Mouse (Mus musculus) liver, embryonic 11.5 days (tissue): ENCODE measurements around the gene Bcar3. TPM values are rescaled to one million over a fixed set of nuclear protein-coding genes. Genes with fewer than 3 reads are reported as not detected.

Experiments
- ATAC-seq: fragments of 200-750 bp; cut with Nextera tagmentation; replicated peaks from 2 replicates; pipeline ENCODE4 v1.8.0; 2017; ENCODE audit warnings: moderate number of reproducible peaks, mild to moderate bottlenecking, moderate TSS enrichment, moderate library complexity; ENCODE audit not compliant: low FRiP score
- DNase-seq: peaks from one replicate; pipeline ENCODE4 v3.0.0-alpha.2; 2017; ENCODE audit warnings: low spot score
- H3K27ac ChIP-seq: fragments of 300-500 bp; sonication (generic); 2 replicates; pipeline ENCODE4 v1.5.1; 2014; ENCODE audit warnings: mild to moderate bottlenecking, low read depth, low read length, control low read depth
- H3K27me3 ChIP-seq: fragments of 300-500 bp; sonication (generic); replicated peaks from 2 replicates; pipeline ENCODE4 v1.6.1; 2014; ENCODE audit warnings: low read length, mixed read lengths; ENCODE audit not compliant: control insufficient read depth, insufficient read depth
- H3K36me3 ChIP-seq: fragments of 300-500 bp; sonication (generic); 2 replicates; pipeline ENCODE4 v1.6.1; 2014; ENCODE audit warnings: mild to moderate bottlenecking, low read length, moderate library complexity, mixed read lengths; ENCODE audit not compliant: control insufficient read depth, insufficient read depth
- H3K4me1 ChIP-seq: fragments of 300-500 bp; sonication (generic); replicated peaks from 2 replicates; pipeline ENCODE4 v1.6.1; 2014; ENCODE audit warnings: low read length, mixed read lengths; ENCODE audit not compliant: control insufficient read depth, insufficient read depth
- H3K4me2 ChIP-seq: fragments of 300-500 bp; sonication (generic); 2 replicates; pipeline ENCODE4 v1.6.1; 2014; ENCODE audit warnings: mild to moderate bottlenecking, control low read depth, moderate library complexity
- H3K4me3 ChIP-seq: fragments of 300-500 bp; sonication (generic); 2 replicates; pipeline ENCODE4 v1.5.1; 2014; ENCODE audit warnings: low read depth, low read length, control low read depth
- H3K9ac ChIP-seq: fragments of 300-500 bp; sonication (generic); 2 replicates; pipeline ENCODE4 v1.6.1; 2014; ENCODE audit warnings: low read depth, low read length, control low read depth
- H3K9me3 ChIP-seq: fragments of 300-500 bp; sonication (generic); 2 replicates; pipeline ENCODE4 v1.6.1; 2016; ENCODE audit warnings: low read length, inconsistent platforms, mixed read lengths; ENCODE audit not compliant: control insufficient read depth
- WGBS: fragments of 180-500 bp; shearing (Covaris S2); extraction: QIAGEN DNeasy Blood & Tissue Kit; methylation state at CpG from one replicate; pipeline ENCODE4 v1.1.7; 2014; 5-methylcytosine and 5-hydroxymethylcytosine counted together
- polyA plus RNA-seq: library from polyadenylated mRNA; unstranded; fragments of >200 nt; fragmentation: Nextera tagmentation; extraction: Ambion mirVana; gene quantifications from 2 replicates; pipeline ENCODE4 v1.2.1, GENCODE M21; 2014

Gene Bcar3
- polyA plus RNA-seq, 1 experiment from 2014 or later = 10.1 TPM

GRCm38 (mm10) chr3:122405203-122405956, 111.4 kb downstream of the Bcar3 start:
- Histone ChIP-seq H3K9ac (no peak overlapping the region), H3K4me1 (peaks cover 10% of the 10 kb centered on the region), H3K36me3 (no peaks in the 10 kb centered on the region), H3K4me2 (no peak overlapping the region), H3K9me3 (no peaks in the 10 kb centered on the region), H3K4me3 (no peak overlapping the region), H3K27me3 (no peaks in the 10 kb centered on the region), H3K27ac (no peak overlapping the region)
- no peak for DNase-seq
- 39% methylated on average over 8 of the region's 8 CpGs for WGBS
- no peak for ATAC-seq

GRCm38 (mm10) chr3:122406416-122406815, 112.5 kb downstream of the Bcar3 start:
- no peak overlapping the region for H3K4me3 ChIP-seq
- H3K36me3 ChIP-seq = no peaks in the 10 kb centered on the region
- ATAC-seq (no peak), DNase-seq (no peak)
- H3K27ac ChIP-seq = no peak overlapping the region
- peaks cover 10% of the 10 kb centered on the region for H3K4me1 ChIP-seq
- WGBS = 60% methylated on average over 8 of the region's 8 CpGs
- H3K27me3 ChIP-seq = no peaks in the 10 kb centered on the region
- H3K9ac ChIP-seq = no peak overlapping the region
- no peaks in the 10 kb centered on the region for H3K9me3 ChIP-seq
- no peak overlapping the region for H3K4me2 ChIP-seq

GRCm38 (mm10) chr3:122407757-122408156, 113.8 kb downstream of the Bcar3 start:
- Histone ChIP-seq H3K4me2 (no peak overlapping the region), H3K4me3 (no peak overlapping the region), H3K9ac (no peak overlapping the region), H3K4me1 (no peaks in the 10 kb centered on the region; the same call in 1 of the 2 replicates), H3K36me3 (no peaks in the 10 kb centered on the region), H3K27me3 (peaks cover 6% of the 10 kb centered on the region; the same call in 1 of the 2 replicates), H3K27ac (no peak overlapping the region), H3K9me3 (no peaks in the 10 kb centered on the region)
- DNase-seq (no peak), ATAC-seq (no peak)
- WGBS = 79% methylated on average over 6 of the region's 6 CpGs

- H3K9me3 ChIP-seq = no peaks in the 10 kb centered on the region
- H3K27me3 ChIP-seq = peaks cover 6% of the 10 kb centered on the region; the same call in 1 of the 2 replicates
- H3K4me3 ChIP-seq = no peak overlapping the region
- ATAC-seq (no peak), DNase-seq (no peak)
- H3K27ac ChIP-seq = no peak overlapping the region
- H3K4me1 ChIP-seq = no peaks in the 10 kb centered on the region
- no peak overlapping the region for H3K9ac ChIP-seq
- no peak overlapping the region for H3K4me2 ChIP-seq
- WGBS = 74% methylated on average over 15 of the region's 15 CpGs
- H3K36me3 ChIP-seq = no peaks in the 10 kb centered on the region
These were observed 114.9 kb downstream of the Bcar3 start for GRCm38 (mm10) chr3:122408798-122409311.

- H3K4me3 ChIP-seq = no peak overlapping the region
- no peaks in the 10 kb centered on the region for H3K9me3 ChIP-seq
- WGBS = 71% methylated on average over 2 of the region's 2 CpGs
- DNase-seq (no peak), ATAC-seq (no peak)
- H3K27me3 ChIP-seq = peaks cover 10% of the 10 kb centered on the region; the same call in 1 of the 2 replicates
- H3K9ac ChIP-seq = no peak overlapping the region
- H3K36me3 ChIP-seq = no peaks in the 10 kb centered on the region
- no peaks in the 10 kb centered on the region for H3K4me1 ChIP-seq
- no peak overlapping the region for H3K27ac ChIP-seq
- H3K4me2 ChIP-seq = no peak overlapping the region
These were observed 117.7 kb downstream of the Bcar3 start for GRCm38 (mm10) chr3:122411590-122411989.

- H3K27ac ChIP-seq = no peak overlapping the region
- no peaks in the 10 kb centered on the region for H3K9me3 ChIP-seq
- H3K27me3 ChIP-seq = peaks cover 14% of the 10 kb centered on the region
- H3K4me3 ChIP-seq = no peak overlapping the region
- peak overlapping the region; percentile 25; the same call in 1 of the 2 replicates for H3K9ac ChIP-seq
- no peak for ATAC-seq
- H3K4me1 ChIP-seq = no peaks in the 10 kb centered on the region
- no peaks in the 10 kb centered on the region for H3K36me3 ChIP-seq
- H3K4me2 ChIP-seq = peak overlapping the region; percentile 24; the same call in 1 of the 2 replicates
- 26% methylated on average over 17 of the region's 17 CpGs for WGBS
- DNase-seq = no peak
These were observed 120.0 kb downstream of the Bcar3 start for GRCm38 (mm10) chr3:122413729-122414561.

GRCm38 (mm10) chr3:122414868-122415267, 120.9 kb downstream of the Bcar3 start:
- Histone ChIP-seq H3K4me1 (no peaks in the 10 kb centered on the region), H3K27ac (no peak overlapping the region), H3K9ac (no peak overlapping the region), H3K36me3 (no peaks in the 10 kb centered on the region), H3K4me2 (no peak overlapping the region), H3K27me3 (peaks cover 15% of the 10 kb centered on the region), H3K4me3 (no peak overlapping the region), H3K9me3 (no peaks in the 10 kb centered on the region)
- DNase-seq = no peak
- ATAC-seq = no peak
- WGBS = 53% methylated on average over 8 of the region's 8 CpGs

- Histone ChIP-seq H3K27me3 (peaks cover 36% of the 10 kb centered on the region), H3K4me1 (no peaks in the 10 kb centered on the region; the same call in none of the 2 replicates)
- WGBS = 53% methylated on average over 11 of the region's 11 CpGs
These were observed 123.5 kb downstream of the Bcar3 start for GRCm38 (mm10) chr3:122417466-122417865.

More at GRCm38 (mm10) chr3:122417466-122417865, 123.5 kb downstream of the Bcar3 start:
- no peaks in the 10 kb centered on the region for H3K36me3 ChIP-seq
- no peak for ATAC-seq
- no peak for DNase-seq
- H3K9ac ChIP-seq = no peak overlapping the region
- H3K27ac ChIP-seq = no peak overlapping the region
- no peak overlapping the region for H3K4me2 ChIP-seq
- no peak overlapping the region for H3K4me3 ChIP-seq
- H3K9me3 ChIP-seq = no peaks in the 10 kb centered on the region
